Mouse (Mus musculus) adrenal gland, adult 18-20 months (tissue): ENCODE measurements at regions not wholly inside any gene's neighbourhood (a gene's known extent, or its start where the extent isn't known, plus 50 kb on each side); places are given as distances from the start of the nearest gene placed in this dataset.
"Not testable (repeated sequence)": the region's sequence is repeated elsewhere in the genome, so short reads cannot be mapped to it uniquely, and the experiment has no call there.

Experiments
- DNase-seq, 2 experiments: peaks; one replicate each; pipeline ENCODE4 v3.0.0; 2021 to 2022; ENCODE audit warnings: low spot score in 2 of 2

DNA sequence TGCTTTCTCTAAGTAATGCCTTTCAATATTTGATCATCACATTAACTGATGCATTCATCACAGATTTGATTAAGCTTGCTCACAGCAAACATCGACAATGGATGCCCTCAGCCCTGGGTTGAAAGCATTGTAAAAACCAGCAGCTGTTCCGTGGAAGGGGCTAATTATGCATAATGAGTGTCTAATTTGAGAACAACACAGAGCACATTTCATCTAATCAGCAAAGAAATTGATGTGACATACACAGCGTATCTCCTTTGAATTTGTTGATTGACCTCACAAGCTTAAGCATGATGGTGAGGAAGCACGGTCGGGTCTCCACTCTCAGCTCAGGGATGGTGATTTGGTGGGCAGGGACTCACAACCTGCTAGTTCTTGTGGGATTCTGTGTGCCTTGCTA is 84.0 kb upstream of the Ttc29 start:
- no peak for DNase-seq

DNA sequence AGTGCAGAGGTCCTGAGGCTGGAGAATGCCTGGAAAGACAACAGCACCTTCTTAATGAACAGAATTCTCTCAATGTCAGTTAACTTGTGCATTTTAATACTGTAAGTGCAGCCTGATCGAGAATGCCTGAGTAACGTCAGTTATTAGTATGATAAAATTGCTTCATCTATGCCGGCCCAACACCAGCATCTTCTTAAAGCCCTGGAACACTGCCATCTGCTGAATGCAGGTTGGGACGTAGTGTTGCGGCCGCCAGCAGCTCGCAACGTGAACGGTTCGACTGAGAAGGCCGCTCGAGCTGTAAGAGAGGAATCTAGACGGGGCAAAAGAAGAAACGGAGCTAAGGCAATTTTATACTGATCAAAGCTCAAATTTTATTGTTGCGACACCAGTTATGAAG is 73.6 kb upstream of the Ttc29 start:
- DNase-seq, result not testable (repeated sequence)

DNA sequence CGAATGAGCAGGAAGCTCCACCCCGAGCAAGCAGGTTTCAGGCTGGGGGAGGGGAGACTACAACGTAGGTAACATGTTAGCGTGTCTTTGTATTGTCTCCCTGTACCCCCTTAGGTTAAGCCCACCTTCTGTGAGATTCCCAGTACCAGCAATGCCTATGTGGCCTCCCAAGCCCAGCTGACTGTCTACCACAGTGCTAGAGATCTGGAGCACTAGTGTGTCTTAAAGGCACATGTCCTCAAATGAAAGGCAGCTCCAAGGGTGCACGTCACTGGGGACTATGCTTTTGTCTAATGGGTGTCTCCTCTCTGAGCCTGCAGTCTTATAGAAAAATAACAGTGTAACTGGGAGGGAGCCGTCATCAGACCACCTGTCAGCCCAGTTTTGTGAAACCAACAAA is 65.9 kb upstream of the Ttc29 start:
- DNase-seq, result no peak

DNA sequence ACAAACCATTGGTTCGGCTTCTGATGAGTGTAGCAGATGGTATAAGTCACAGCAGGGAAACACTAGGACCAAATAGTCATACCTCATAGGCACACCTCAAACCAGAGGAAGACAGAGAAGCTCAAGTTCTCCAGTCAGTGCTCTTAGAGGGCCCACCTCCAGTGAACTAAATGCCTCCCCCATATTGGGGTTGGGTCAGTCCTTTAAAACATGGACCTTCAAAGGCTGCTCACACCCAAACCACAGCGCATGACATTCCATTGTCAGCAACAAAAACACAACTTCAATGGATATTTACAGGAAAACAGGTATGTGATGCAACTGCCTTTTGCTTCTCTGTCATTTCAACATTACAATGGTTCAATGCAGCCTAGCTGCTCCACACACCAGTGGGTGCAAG is 65.1 kb upstream of the Ttc29 start:
- no peak for DNase-seq

DNA sequence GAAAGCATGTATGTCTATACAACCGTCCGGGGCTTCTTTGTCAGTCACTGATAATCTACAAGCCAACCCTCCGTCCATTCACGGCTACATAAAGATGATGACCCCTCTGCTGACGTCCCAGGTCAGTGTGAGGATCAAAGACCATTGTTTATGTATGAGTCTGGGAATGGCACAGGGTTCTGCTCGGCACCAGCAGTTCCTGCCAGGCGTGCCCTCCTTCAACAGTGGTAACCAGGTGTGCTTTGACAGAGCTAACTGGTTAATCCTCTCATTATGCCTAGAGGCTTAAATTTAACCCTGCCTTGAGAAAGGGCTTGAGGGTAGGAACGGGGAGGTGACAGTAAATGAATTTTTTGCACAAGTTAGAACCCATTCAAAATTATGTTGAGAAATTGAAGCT is 58.2 kb upstream of the Ttc29 start:
- no peak for DNase-seq

DNA sequence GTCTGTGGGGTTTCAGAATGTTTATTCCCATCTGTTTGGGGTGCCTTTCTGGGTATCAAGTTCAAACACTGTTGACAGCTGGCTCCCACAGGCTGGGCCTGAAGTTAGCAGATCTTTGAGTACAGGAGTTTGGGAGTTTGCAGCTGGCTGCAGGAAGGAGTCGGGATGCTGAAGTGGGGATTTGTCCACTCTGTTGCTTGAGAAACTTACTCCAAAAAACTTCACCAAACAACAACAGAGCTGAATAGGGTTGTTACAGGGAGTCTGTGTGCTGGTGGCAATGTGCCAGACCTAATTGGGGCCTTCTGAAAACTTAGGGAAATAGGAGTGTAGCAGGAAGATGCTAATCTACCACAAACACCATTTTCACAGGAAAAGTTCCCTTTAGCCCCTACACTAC is 51.1 kb upstream of the Ttc29 start:
- no peak for DNase-seq

DNA sequence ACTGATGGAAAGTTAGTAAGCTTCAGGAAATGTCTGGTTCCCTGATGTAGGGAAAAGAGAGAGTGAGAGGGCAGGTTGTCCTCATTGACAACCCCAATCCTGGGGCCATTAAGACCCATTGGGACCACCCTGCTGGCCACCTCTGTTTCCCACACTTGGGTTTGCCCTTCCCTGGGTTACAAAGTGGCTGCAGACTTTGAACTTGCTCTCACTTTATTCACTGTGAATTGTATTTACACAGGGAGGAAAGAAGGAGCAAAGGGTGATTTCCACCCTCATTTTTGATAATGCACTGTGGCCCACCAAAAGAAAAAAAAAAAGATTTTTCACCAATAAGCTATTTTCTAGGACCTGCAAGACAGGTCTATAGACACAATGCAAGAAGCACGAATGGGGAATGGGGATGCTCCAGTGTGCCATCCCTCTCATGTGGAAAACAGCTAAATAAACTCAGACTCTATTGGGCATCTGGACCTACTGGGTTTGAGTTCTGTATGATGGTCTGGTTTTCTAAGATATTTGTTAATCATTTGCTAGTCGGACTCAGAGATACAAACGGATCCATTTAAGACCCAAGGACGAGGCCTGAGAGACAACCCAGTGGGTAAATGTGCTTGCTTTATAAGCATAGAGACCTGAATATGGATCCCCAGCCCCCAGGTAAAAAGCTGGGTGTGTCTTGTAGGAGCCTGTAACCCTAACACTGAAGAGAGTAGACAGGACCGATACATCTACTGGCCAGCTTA is 50.2 kb upstream of the Ttc29 start:
- no peak for DNase-seq
